Mouse (Mus musculus) adrenal gland, adult 18-20 months (tissue): ENCODE data around the gene Golga7b. TPM values are rescaled to one million over a fixed set of nuclear protein-coding genes. Genes with fewer than 3 reads are reported as not detected.

Experiments used
- DNase-seq, 2 experiments: peaks; one replicate each; pipeline ENCODE4 v3.0.0; 2021 to 2022; ENCODE audit warnings: low spot score in 2 of 2
- total RNA-seq, 2 experiments: library from RNA; stranded (reverse); gene quantifications; 1 replicate in 1 of 2; 2 replicates in 1 of 2; pipeline ENCODE4 v1.2.3; 2021

Gene Golga7b
- total RNA-seq, 2 experiments from 2014 or later: 0.93 to 2.5 TPM

GRCm38 (mm10) chr19:42249976-42250914 is 2.9 kb downstream of the Golga7b start:
- DNase-seq: no peak

GRCm38 (mm10) chr19:42255438-42255783 is 8.0 kb downstream of the Golga7b start:
- DNase-seq: no peak

- DNase-seq: peak; percentile 57 to 64
Observed at GRCm38 (mm10) chr19:42255784-42256610, 8.6 kb downstream of the Golga7b start.

- DNase-seq: no peak
Observed at GRCm38 (mm10) chr19:42256611-42257240, 9.4 kb downstream of the Golga7b start.

DNA sequence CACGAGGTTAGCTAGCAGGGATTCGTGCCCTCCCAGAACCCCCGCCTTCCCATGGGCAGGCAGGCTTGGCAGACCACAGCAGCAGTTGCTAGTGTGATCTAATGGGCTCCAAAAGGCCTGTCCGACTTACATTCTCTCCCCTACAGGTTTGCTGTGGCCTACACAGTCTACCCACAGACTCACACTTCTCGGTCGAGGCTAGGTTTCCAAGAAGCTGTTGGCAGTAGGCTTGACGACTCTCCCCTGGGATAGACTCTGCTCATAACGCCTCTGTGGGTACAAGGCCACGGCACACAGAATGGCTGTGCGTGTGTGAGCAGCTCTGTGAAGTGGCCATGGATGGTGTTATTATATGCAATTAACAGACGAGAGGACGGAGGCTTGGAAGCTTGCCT is 9.9 kb downstream of the Golga7b start:
- DNase-seq: no peak

GRCm38 (mm10) chr19:42258031-42258430 is 10.7 kb downstream of the Golga7b start:
- DNase-seq: no peak

DNA sequence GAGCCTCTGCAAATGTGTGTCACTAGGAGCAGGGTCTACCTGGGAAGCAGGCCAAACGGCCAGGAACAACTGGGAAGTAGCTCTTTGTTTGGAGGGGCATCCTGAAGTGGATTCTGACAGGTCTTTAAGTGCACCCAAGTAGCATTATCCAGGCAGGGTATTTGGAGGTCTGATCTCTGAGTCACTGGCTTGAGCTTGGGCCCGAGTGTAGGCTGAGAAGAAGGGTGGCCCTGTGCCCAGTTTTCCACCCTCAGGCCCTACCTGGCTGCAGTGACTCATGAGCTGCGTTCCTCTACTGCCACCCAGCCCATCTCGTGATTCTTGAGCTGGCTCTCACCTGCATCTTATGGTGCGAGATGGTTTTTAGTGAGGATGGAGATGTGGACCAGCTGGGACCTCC is 11.2 kb downstream of the Golga7b start:
- no peak for DNase-seq

DNA sequence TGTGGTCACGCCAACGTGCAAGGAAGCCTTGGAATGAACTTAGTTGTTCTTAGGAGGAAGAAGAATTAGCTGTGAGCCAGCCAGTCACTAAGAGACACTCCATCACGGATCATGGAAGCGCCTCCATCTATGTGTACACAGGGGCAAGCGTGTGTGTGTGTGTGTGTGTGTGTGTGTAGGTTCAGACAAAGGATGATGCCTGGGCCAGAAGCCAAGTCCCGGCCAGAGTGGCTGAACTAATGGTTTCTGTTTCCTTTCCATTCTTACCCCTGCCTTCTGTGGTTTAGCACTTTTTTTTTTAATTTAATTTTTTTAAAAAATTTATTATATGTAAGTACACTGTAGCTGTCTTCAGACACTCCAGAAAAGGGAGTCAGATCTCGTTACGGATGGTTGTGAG is 13.1 kb downstream of the Golga7b start:
- no peak for DNase-seq

GRCm38 (mm10) chr19:42263524-42263923 is 16.1 kb downstream of the Golga7b start:
- DNase-seq: no peak

GRCm38 (mm10) chr19:42268337-42268736 is 21.0 kb downstream of the Golga7b start:
- peak; percentile 44 to 62 for DNase-seq

DNA sequence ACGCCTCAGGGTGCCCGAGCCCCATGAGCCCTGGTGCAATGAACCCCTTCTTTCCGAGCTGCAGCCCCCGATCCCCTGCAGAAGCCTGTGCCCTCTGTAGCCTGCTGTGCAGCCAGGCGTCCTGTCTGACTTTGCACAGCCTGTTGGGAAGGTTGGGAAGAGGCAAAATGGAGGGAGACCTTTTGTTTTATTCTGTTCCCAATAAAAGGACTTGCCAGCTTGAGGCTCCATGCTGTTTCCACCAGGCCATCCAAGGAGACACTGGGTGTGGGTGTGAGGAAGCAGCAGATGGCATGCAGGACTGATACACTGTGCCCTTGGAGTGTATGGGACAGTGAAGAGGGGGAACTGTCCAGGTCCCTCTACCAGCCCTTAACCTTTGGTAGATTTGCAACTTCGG is 22.7 kb downstream of the Golga7b start:
- no peak for DNase-seq

DNA sequence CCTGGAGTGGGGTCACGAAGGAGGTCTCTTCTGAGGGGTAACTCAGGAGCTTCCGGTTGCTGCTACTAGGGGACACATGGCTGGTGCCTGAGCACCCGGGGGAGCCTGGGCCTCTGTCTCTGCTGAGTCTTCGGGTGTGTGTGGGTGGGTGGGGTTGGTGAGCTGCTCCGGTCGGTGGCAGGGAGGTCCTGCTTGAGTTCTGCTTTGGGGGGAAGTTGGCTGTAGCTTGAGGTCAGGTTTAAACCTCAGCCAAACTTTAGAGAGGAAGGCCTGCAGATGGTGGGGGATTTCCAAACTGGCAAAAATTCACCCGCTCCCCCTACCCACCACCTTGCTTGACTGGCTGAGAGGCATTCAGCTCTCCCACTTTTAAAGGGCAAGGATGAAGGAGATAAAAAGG is 23.8 kb downstream of the Golga7b start:
- DNase-seq: no peak

GRCm38 (mm10) chr19:42272003-42272963 is 24.9 kb downstream of the Golga7b start:
- DNase-seq: peak; percentile 78 to 85

DNA sequence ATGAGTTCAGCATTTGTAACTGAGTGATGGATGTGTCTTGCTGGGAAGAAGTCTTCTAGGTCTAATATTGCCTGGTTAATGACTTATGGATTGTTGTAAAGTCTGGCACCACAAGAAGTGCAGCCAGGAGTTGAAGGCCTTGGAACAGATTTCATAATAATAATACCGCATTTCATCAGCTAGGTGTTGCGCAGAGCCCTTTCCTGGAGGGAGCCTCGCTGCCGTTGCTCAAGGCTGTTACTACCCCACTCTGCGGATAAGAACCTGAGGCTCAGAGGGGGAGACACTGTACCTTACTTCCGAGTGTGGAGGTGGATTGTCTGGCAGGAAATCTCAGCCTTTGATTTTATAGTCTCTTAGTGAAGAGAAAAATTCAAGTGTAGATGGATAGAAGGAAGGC is 29.9 kb downstream of the Golga7b start:
- DNase-seq: no peak

GRCm38 (mm10) chr19:42278461-42278860 is 31.1 kb downstream of the Golga7b start:
- no peak for DNase-seq

- no peak for DNase-seq
Observed at GRCm38 (mm10) chr19:42279611-42280010, 32.2 kb downstream of the Golga7b start.

GRCm38 (mm10) chr19:42284178-42284577 is 36.8 kb downstream of the Golga7b start:
- DNase-seq: no peak

DNA sequence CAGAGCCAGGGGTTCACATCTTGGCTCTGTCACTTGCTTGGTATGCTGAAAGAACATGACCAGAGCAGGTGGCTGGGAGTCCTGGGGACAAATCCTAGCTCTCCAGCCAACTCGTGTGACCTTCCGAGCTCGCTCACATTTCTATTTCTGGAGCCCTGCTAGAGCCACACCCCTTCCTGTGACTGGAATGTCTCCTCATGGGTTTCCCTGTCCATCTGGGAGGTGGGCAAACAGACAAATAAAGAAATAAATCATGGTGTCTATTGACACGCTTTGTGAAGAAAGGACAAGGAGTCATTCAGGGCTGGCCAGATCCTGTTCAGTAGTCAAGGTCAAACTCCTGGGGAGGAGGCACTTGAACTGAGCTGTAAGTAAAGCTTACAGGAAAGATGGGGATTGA is 41.0 kb downstream of the Golga7b start:
- DNase-seq: no peak

DNA sequence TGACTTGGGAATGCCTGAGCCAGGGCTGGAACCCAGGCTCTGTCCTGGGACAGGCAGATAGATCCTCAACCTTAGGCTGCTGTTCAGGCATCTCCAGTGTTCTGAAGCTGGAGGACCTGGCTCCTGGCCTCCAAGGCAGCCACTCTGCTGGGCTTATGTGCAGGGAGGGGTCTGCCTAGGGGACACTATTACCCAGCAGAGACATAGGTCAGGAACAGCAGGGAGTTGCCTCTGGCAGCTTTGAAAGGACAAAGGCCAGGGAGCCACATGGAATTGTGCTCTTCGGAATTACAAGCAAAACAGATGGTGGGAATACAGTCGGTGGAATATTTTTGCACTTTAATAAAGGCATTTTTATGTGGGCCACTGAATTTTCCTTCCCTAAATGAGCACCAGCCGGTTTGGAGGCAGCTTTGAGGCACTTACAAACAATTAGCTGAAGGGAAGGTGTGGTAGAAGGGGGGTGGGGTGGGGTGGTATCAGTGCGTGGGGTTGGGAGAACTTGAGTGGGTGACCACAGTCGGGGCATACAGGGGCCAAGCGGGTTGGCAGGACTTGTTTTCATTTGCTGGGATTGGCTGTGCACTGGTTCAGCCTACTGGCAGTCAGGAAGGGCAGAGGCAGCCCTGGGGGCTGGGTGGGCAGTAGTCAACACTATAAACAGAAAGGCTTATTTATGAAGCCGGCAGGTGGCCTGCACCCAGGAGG is 43.7 kb downstream of the Golga7b start:
- no peak for DNase-seq

- DNase-seq: no peak
Observed at GRCm38 (mm10) chr19:42292106-42292505, 44.7 kb downstream of the Golga7b start.
